Mouse (Mus musculus) MEL (cell line): ENCODE measurements at regions not wholly inside any gene's neighbourhood (a gene's known extent, or its start where the extent isn't known, plus 50 kb on each side); places are given as distances from the start of the nearest gene placed in this dataset.
A peak's percentile ranks its signal among the peaks of the same experiment; 100 is the strongest.

ENCODE experiments used
- DNase-seq: peaks from one replicate; pipeline ENCODE4 v3.0.0; 2011; ENCODE audit warnings: low read depth, low spot score
- H3K27ac ChIP-seq: 2 replicates; pipeline ENCODE4 v1.5.1; 2012; ENCODE audit warnings: low read depth, mild to moderate bottlenecking, control low read depth, low read length, moderate library complexity; ENCODE audit not compliant: control insufficient read depth
- H3K27me3 ChIP-seq, 2 experiments: fragments of 150-350 bp in 1 of 2; sonication (generic) in 1 of 2; 2 replicates each; pipeline ENCODE4 v1.6.1; 2012; ENCODE audit warnings: low read length in 2 of 2, mild to moderate bottlenecking in 2 of 2, improper control_type of control experiment in 1 of 2, moderate library complexity in 1 of 2; ENCODE audit not compliant: insufficient read depth in 2 of 2, control insufficient read depth in 1 of 2
- H3K36me3 ChIP-seq, 2 experiments: 2 replicates each; pipeline ENCODE4 v1.6.1; 2012 to 2014; ENCODE audit warnings: low read length in 2 of 2, improper control_type of control experiment in 1 of 2, inconsistent platforms in 1 of 2, mild to moderate bottlenecking in 1 of 2; ENCODE audit not compliant: insufficient read depth in 2 of 2, control insufficient read depth in 1 of 2
- H3K4me1 ChIP-seq, 2 experiments: fragments of 150-350 bp in 1 of 2; sonication (generic) in 1 of 2; 2 replicates each; pipeline ENCODE4 v1.6.1; 2012; ENCODE audit warnings: low read length in 2 of 2, improper control_type of control experiment in 1 of 2, mild to moderate bottlenecking in 1 of 2; ENCODE audit not compliant: insufficient read depth in 2 of 2, control insufficient read depth in 1 of 2
- H3K4me3 ChIP-seq, 2 experiments: fragments of 150-350 bp in 1 of 2; sonication (generic) in 1 of 2; 2 replicates each; pipeline ENCODE4 v1.5.1; 2012; ENCODE audit warnings: low read depth in 2 of 2, low read length in 2 of 2, mild to moderate bottlenecking in 2 of 2, moderate library complexity in 2 of 2, control low read depth in 1 of 2, improper control_type of control experiment in 1 of 2; ENCODE audit not compliant: control insufficient read depth in 1 of 2, insufficient read depth in 1 of 2
- H3K79me2 ChIP-seq: 2 replicates; pipeline ENCODE4 v1.6.1; 2012; ENCODE audit warnings: mild to moderate bottlenecking, low read length, moderate library complexity; ENCODE audit not compliant: control insufficient read depth, poor library complexity, insufficient read depth
- H3K9ac ChIP-seq: 2 replicates; pipeline ENCODE4 v1.6.1; 2012; ENCODE audit warnings: low read depth, mild to moderate bottlenecking, control low read depth, low read length, moderate library complexity; ENCODE audit not compliant: control insufficient read depth, poor library complexity, severe bottlenecking
- H3K9me3 ChIP-seq: fragments of 150-350 bp; sonication (generic); replicated peaks from 2 replicates; pipeline ENCODE4 v1.6.1; 2012; ENCODE audit warnings: mild to moderate bottlenecking, low read length, improper control_type of control experiment, moderate library complexity; ENCODE audit not compliant: insufficient read depth
- CHD1 ChIP-seq: IDR thresholded peaks from 2 replicates; pipeline ENCODE4 v1.6.1; 2012; ENCODE audit warnings: low read depth, mild to moderate bottlenecking, inconsistent platforms, low read length, improper control_type of control experiment
- ELF1 ChIP-seq: IDR thresholded peaks from 2 replicates; pipeline ENCODE4 v1.6.1; 2014; ENCODE audit warnings: low read depth, mild to moderate bottlenecking, inconsistent platforms, low read length, improper control_type of control experiment, moderate library complexity
- EP300 ChIP-seq, 2 experiments: IDR thresholded peaks; 2 replicates each; pipeline ENCODE4 v1.6.1; 2011; ENCODE audit warnings: improper control_type of control experiment in 2 of 2, low read length in 2 of 2, low read depth in 1 of 2, mild to moderate bottlenecking in 1 of 2
- ETS1 ChIP-seq: IDR thresholded peaks from 2 replicates; pipeline ENCODE4 v1.6.1; 2012; ENCODE audit warnings: low read depth, mild to moderate bottlenecking, inconsistent platforms, low read length, improper control_type of control experiment, moderate library complexity
- GATA1 ChIP-seq: IDR thresholded peaks from 2 replicates; pipeline ENCODE4 v1.6.1; 2011; ENCODE audit warnings: low read depth, low read length, improper control_type of control experiment
- HCFC1 ChIP-seq: IDR thresholded peaks from 2 replicates; pipeline ENCODE4 v1.6.1; 2012; ENCODE audit warnings: low read depth, mild to moderate bottlenecking, inconsistent platforms, low read length, improper control_type of control experiment, moderate library complexity
- JUND ChIP-seq: IDR thresholded peaks from 2 replicates; pipeline ENCODE4 v1.6.1; 2011; ENCODE audit warnings: low read depth, mild to moderate bottlenecking, improper control_type of control experiment, low read length
- MAX ChIP-seq: IDR thresholded peaks from 2 replicates; pipeline ENCODE4 v1.6.1; 2011; ENCODE audit warnings: low read length, improper control_type of control experiment
- MAZ ChIP-seq: IDR thresholded peaks from 2 replicates; pipeline ENCODE4 v1.6.1; 2012; ENCODE audit warnings: low read depth, mild to moderate bottlenecking, inconsistent platforms, low read length, improper control_type of control experiment
- MYC ChIP-seq: IDR thresholded peaks from 2 replicates; pipeline ENCODE4 v1.6.1; 2011; ENCODE audit warnings: low read depth, mild to moderate bottlenecking, low read length, improper control_type of control experiment, moderate library complexity
- POLR2A ChIP-seq, 2 experiments: IDR thresholded peaks; 2 replicates each; pipeline ENCODE4 v1.6.1; 2011 to 2012; ENCODE audit warnings: low read length in 2 of 2, mild to moderate bottlenecking in 2 of 2, control low read depth in 1 of 2, improper control_type of control experiment in 1 of 2, low read depth in 1 of 2, moderate library complexity in 1 of 2; ENCODE audit not compliant: control insufficient read depth in 1 of 2, insufficient read depth in 1 of 2, poor library complexity in 1 of 2
- POLR2AphosphoS2 ChIP-seq: IDR thresholded peaks from 2 replicates; pipeline ENCODE4 v1.6.1; 2011; ENCODE audit warnings: low read length, improper control_type of control experiment
- SIN3A ChIP-seq: IDR thresholded peaks from 2 replicates; pipeline ENCODE4 v1.6.1; 2012; ENCODE audit warnings: low read length, improper control_type of control experiment, inconsistent platforms
- TCF12 ChIP-seq: IDR thresholded peaks from 2 replicates; pipeline ENCODE4 v1.6.1; 2014; ENCODE audit warnings: low read depth, mild to moderate bottlenecking, inconsistent platforms, low read length, improper control_type of control experiment, moderate library complexity
- USF2 ChIP-seq, 2 experiments: IDR thresholded peaks; 2 replicates each; pipeline ENCODE4 v1.6.1; 2011 to 2012; ENCODE audit warnings: improper control_type of control experiment in 2 of 2, low read length in 2 of 2, borderline replicate concordance in 1 of 2, inconsistent platforms in 1 of 2, low read depth in 1 of 2, mild to moderate bottlenecking in 1 of 2; ENCODE audit not compliant: insufficient read depth in 1 of 2
- ZC3H11A ChIP-seq: IDR thresholded peaks from 2 replicates; pipeline ENCODE4 v1.6.1; 2012; ENCODE audit warnings: low read depth, mild to moderate bottlenecking, inconsistent platforms, low read length, improper control_type of control experiment
- ZKSCAN1 ChIP-seq: IDR thresholded peaks from 2 replicates; pipeline ENCODE4 v1.6.1; 2012; ENCODE audit warnings: low read depth, mild to moderate bottlenecking, inconsistent platforms, low read length, improper control_type of control experiment, moderate library complexity
- ZMIZ1 ChIP-seq: IDR thresholded peaks from 2 replicates; pipeline ENCODE4 v1.6.1; 2012; ENCODE audit warnings: low read depth, mild to moderate bottlenecking, inconsistent platforms, low read length, improper control_type of control experiment, moderate library complexity

GRCm38 (mm10) chr16:76603846-76604258, 230.2 kb upstream of the Nrip1 start:
- H3K36me3 ChIP-seq, result no peaks in the 10 kb centered on the region
- H3K4me3 ChIP-seq, result peak overlapping the region in 1 of 2 experiments; percentile 31; a peak in 2 of 4 replicates
- no peak overlapping the region for H3K9ac ChIP-seq
- peak; percentile 36 for DNase-seq
- H3K9me3 ChIP-seq, result no peaks in the 10 kb centered on the region
- H3K27me3 ChIP-seq, result no peaks in the 10 kb centered on the region
- no peak overlapping the region for H3K27ac ChIP-seq
- H3K79me2 ChIP-seq, result no peaks in the 10 kb centered on the region
- peaks cover 0 to 4% of the 10 kb centered on the region in 2 experiments; a peak in 1 of 4 replicates for H3K4me1 ChIP-seq
- TF ChIP-seq HCFC1 (no peak), MAX (no peak), TCF12 (no peak), ZC3H11A (no peak), ZMIZ1 (no peak), ELF1 (no peak), POLR2AphosphoS2 (no peak), ZKSCAN1 (no peak), CHD1 (no peak), SIN3A (no peak), MYC (no peak), JUND (no peak), EP300 (IDR thresholded peaks at IDR 0.05; ENCODE audit: low read depth in 1 of 2, low read length in 2 of 2) (no peak), ETS1 (no peak), POLR2A (IDR thresholded peaks at IDR 0.05; ENCODE audit: control insufficient read depth in 1 of 2, insufficient read depth in 1 of 2, low read depth in 1 of 2, low read length in 2 of 2, poor library complexity in 1 of 2) (no peak), MAZ (no peak), GATA1 (no peak), USF2 (IDR thresholded peaks at IDR 0.05; ENCODE audit: borderline replicate concordance in 1 of 2, insufficient read depth in 1 of 2, low read depth in 1 of 2, low read length in 2 of 2) (no peak)

GRCm38 (mm10) chr16:76603431-76603830, 229.8 kb upstream of the Nrip1 start:
- Histone ChIP-seq H3K4me1 (peaks cover 0 to 4% of the 10 kb centered on the region in 2 experiments; a peak in 1 of 4 replicates), H3K79me2 (no peaks in the 10 kb centered on the region), H3K9ac (no peak overlapping the region), H3K4me3 (no peak overlapping the region), H3K36me3 (no peaks in the 10 kb centered on the region), H3K27ac (no peak overlapping the region), H3K9me3 (no peaks in the 10 kb centered on the region), H3K27me3 (no peaks in the 10 kb centered on the region)
- TF ChIP-seq EP300 (IDR thresholded peaks at IDR 0.05; ENCODE audit: low read depth in 1 of 2, low read length in 2 of 2) (peak in 1 of 2 experiments; percentile 47; a peak in 2 of 4 replicates), ETS1 (no peak)
- no peak for DNase-seq
